Comparison of ENCODE assay signal across 10 mouse cellular contexts in the genomic region with DNA sequence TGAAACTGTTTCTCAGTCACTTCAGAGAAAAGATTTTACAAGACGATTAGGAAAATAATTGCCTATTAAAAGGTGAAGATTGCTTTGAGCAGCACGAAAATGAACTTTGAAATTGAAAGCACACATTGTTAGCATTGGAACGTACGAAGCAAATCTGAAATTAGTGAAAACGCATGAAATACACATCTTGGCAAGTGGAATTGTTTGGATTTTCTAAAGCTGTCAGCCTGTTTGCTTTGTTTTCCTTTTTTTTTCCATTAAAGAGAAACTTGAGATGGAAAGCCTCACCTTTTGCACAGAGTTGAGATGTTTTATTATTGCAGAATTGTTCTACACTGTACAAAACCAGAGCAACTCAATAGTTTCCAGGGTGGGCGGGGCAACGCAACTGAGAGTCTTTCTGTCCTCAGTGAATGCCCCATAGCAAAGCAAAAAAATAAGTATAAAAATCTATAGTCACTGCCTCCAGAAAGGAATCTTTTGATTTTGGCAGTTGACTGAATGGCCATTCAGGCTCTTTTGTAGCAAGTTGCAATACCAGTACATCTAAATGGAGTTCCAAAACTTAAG.
DNase-seq lines count a peak whose midpoint lies in the region; ATAC-seq lines count a peak whose summit lies in the region.
"Had no signal": no experiment of that assay in that cellular context is flagged by ENCODE, and none has a peak within 500 bp of the region (broad histone marks: within the 10 kb centered on the region; RNA-seq: fewer than 3 reads in every experiment).

No protein-coding gene starts in this region.

- H3K4me2 ChIP-seq in embryonic facial prominence, embryonic 13.5 days = peak overlapping the region; percentile 19; the same call in 1 of the 2 replicates
- no peak overlapping the region for H3K4me2 ChIP-seq in midbrain, embryonic 15.5 days

- H3K27me3 ChIP-seq in embryonic facial prominence, embryonic 13.5 days = no peaks in the 10 kb centered on the region
- H3K27me3 ChIP-seq in hindbrain, embryonic 10.5 days (ENCODE audit: insufficient read depth, poor library complexity, severe bottlenecking) = no peaks in the 10 kb centered on the region
- H3K27me3 ChIP-seq in midbrain, embryonic 15.5 days (replicated peaks) = no peaks in the 10 kb centered on the region

- H3K9ac ChIP-seq in embryonic facial prominence, embryonic 13.5 days = no peak overlapping the region
- H3K9ac ChIP-seq in midbrain, embryonic 15.5 days = no peak overlapping the region

- no peaks in the 10 kb centered on the region for H3K36me3 ChIP-seq in embryonic facial prominence, embryonic 13.5 days
- no peaks in the 10 kb centered on the region for H3K36me3 ChIP-seq in hindbrain, embryonic 10.5 days
- H3K36me3 ChIP-seq in midbrain, embryonic 15.5 days (replicated peaks) = no peaks in the 10 kb centered on the region
- H3K36me3 ChIP-seq: G1E had no signal

- 59% methylated on average over 7 of the region's 7 CpGs for WGBS in embryonic facial prominence, embryonic 13.5 days
- WGBS in hindbrain, embryonic 10.5 days = 56% methylated on average over 7 of the region's 7 CpGs
- WGBS in midbrain, embryonic 15.5 days = 29% methylated on average over 7 of the region's 7 CpGs

- peaks cover 44% of the 10 kb centered on the region for H3K4me1 ChIP-seq in embryonic facial prominence, embryonic 13.5 days
- peaks cover 97% of the 10 kb centered on the region for H3K4me1 ChIP-seq in hindbrain, embryonic 10.5 days (replicated peaks)
- H3K4me1 ChIP-seq in midbrain, embryonic 15.5 days = peaks cover 59% of the 10 kb centered on the region

- DNase-seq in gastrocnemius, adult 18-20 months (ENCODE audit: low spot score) = peak; percentile 36
- DNase-seq in gastrocnemius, postnatal 25 days = no peak
- DNase-seq in hindbrain, embryonic 10.5 days (ENCODE audit: low spot score) = no peak
- no peak for DNase-seq in ovary, postnatal 36 days (ENCODE audit: low spot score)
- DNase-seq in natural killer cell, adult 2 months (ENCODE audit: low spot score in 2 of 2) = no peak
- DNase-seq: kidney, adult 18-20 months had no signal

- ATAC-seq in embryonic facial prominence, embryonic 13.5 days (ENCODE audit: insufficient number of reproducible peaks, insufficient read depth, low FRiP score, low TSS enrichment, low read depth) = no peak
- no peak for ATAC-seq in midbrain, embryonic 15.5 days (replicated peaks)
- ATAC-seq in monocyte, adult 5-6 weeks (replicated peaks; ENCODE audit: insufficient number of reproducible peaks, low FRiP score, low TSS enrichment, poor library complexity, severe bottlenecking) = no peak

- H3K27ac ChIP-seq in embryonic facial prominence, embryonic 13.5 days = no peak overlapping the region
- H3K27ac ChIP-seq in hindbrain, embryonic 10.5 days = peak overlapping the region; percentile 94
- H3K27ac ChIP-seq in midbrain, embryonic 15.5 days = peak overlapping the region; percentile 34; the same call in 1 of the 2 replicates

- H3K9me3 ChIP-seq in embryonic facial prominence, embryonic 13.5 days = no peaks in the 10 kb centered on the region
- no peaks in the 10 kb centered on the region for H3K9me3 ChIP-seq in hindbrain, embryonic 10.5 days
- no peaks in the 10 kb centered on the region for H3K9me3 ChIP-seq in midbrain, embryonic 15.5 days

- H3K4me3 ChIP-seq in embryonic facial prominence, embryonic 13.5 days = no peak overlapping the region
- peak overlapping the region; percentile 16 for H3K4me3 ChIP-seq in hindbrain, embryonic 10.5 days
- no peak overlapping the region for H3K4me3 ChIP-seq in midbrain, embryonic 15.5 days
